Mouse (Mus musculus): Measurements from ENCODE around the gene Col17a1.

Gene Col17a1

DNA sequence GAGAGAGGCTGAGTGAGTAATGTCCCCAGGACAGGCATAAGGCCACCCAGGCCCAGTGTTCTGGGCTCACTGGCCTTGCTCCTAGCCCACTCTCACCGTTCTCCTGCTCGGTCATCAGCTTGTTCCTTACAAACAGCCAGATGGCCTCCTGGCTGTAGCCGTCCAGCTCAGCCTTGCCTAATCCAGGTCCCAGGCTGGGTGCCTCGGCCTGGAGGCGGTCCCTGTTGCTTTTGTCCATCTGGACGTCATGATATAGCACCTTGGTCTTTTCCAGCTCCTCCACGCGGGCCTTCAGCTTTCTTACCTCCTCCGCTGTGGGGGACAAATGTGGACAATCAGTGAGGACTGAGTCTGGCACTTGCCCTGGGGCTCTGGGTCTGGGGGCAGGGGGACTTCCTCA is 23.5 kb downstream of the Col17a1 start:
- no peak for DNase-seq (ENCODE audit: low read depth, low spot score)

DNA sequence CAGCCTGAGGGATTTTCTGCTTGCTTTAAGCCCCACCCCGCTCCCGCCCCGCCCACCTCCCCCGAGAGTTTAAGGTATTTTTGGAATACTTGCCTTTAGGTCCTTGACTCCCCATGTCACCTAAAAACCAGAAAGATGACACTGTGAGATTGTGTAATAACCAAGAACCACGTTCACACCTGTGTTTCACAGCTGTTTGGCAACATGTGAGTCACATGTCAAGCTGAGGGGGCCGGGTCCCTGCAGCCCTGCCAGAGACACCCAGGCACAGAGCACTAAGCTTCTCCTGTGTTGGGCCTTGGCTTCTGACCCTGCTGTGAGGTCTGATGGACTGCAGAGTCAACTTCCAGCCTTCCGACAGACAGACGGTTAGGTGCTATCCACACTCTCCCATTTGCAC is 24.3 kb downstream of the Col17a1 start:
- no peak for DNase-seq (ENCODE audit: low read depth, low spot score)

DNA sequence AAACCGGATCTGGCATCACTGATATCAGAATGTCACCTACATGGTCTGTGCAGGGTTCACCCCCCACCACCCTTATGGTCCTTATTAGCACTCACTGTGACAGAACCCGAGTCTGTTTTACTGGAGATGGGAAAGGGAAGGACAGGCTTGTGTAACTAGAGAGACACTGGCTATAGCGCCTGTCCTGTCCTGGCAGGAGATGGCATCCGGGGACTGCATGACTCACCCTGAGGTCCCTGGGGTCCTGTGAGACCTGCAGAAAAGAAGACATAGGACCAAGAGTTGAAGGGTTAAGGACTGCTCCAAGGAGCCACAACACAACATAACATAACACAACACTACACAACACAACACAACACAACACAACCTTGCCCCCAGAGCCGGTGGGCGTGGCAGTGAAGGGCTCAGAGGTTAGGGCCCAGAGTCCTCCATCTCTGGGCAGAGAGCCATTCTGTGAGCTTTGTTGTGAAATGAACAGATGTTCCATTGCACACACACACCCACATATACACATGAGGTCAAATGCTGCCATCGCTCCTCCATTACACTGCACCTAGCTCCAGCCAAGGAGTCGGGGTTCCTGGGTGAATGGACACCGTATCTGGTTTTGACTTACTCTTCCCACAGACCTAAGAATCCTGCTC is 32.0 kb downstream of the Col17a1 start:
- no peak for DNase-seq (ENCODE audit: low read depth, low spot score)

DNA sequence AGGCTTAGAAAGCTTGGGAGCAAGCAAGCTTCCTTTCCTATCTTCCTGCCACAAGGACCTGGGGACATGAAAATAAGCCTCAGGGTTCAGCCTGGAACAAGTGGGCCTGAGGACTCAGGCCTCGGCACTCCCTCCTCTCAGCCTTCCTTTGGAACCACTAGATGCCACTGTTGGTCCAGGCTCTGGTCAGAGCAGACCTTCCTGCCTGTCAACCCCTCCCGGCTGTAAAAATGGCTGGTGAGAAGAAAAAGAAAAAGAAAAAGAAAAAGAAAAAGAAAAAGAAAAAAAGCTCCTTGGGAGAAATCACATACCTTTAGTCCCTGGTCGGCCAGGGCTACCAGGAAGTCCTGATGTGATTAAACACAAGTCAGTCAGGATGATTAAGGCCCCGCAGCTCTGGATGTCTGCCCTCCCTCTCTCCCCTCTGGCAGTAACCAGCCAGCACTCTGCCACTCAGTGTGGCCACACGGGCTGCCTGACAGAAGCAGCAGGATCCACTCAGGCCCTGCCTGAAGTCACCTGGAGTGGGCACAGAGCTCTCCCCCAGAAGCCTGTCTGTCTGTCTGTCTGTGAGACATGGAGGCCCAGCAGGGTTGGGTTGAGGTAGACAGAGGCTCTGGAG is 32.9 kb downstream of the Col17a1 start:
- DNase-seq (ENCODE audit: low read depth, low spot score) = peak; percentile 64

DNA sequence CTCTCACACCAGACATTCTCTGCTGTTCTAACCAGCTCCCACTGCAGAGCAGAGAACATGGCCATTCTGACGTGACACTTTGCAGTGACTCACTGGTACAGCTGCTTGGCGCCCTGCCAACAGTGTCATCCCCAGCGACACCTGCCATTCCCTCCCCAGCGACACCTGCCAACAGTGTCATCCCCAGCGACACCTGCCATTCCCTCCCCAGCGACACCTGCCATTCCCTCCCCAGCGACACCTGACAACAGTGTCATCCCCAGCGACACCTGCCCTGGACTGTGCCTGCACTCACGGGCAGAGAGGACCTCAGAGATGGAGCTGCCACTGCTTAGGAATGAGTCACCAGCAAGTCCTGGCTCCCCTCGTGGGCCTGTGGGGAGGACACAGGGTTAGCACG is 37.0 kb downstream of the Col17a1 start:
- DNase-seq (ENCODE audit: low read depth, low spot score) = no peak

DNA sequence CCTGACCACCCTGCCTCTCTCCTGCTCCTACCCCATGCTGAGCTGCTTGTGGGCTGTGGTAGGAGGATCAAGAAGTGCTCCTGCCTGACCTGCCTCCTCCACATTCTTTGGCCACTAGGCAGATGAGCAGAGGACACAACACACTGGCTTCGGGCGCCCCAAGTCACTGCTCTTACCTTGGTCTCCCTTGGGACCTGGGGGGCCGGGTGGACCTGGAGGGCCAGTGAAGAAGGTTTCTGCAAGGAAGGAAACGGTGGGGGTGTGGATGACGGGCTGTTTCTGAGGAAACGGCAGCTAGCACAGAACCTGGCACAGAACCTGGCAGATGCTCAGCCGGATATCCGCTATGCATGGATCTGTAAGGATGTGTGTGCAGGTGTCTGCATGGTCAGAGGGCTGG is 38.7 kb downstream of the Col17a1 start:
- DNase-seq (ENCODE audit: low read depth, low spot score) = no peak

DNA sequence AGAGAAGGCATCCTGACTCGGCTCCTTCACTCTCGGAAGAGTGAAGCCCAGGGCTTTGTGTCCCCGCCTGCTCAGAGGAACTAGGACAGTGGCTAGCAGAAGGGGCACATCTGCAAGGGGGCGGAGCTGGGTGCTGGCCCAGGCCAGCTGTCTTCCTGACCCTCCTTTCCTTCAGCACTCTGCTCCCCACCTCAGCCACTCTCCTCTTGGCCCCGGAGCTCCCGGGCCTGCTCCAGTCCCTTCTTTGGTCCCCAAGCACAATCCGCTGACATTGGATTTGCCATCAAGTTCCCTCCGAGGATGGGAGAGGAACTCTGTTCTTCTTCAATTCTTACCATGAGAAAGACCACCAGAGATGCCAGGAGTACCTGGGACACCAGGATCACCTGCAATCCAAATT is 39.6 kb downstream of the Col17a1 start:
- DNase-seq (ENCODE audit: low read depth, low spot score) = no peak

DNA sequence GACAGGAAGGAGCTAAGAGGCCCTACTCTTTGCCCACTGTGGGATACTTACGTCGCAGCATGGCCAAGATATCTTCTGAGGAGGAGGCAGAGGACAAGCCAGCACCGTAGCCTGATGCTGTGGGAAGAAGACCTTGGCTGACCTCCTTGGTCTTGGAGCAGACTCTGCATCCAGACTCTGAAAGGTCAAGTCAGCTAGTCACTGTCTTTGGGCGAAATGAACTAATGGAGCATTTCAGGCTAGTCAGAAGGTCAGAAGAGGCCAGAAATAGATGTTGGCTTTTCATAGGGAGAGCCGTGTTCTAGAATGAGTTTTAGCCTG is 40.8 kb downstream of the Col17a1 start:
- DNase-seq (ENCODE audit: low read depth, low spot score) = peak; percentile 47

DNA sequence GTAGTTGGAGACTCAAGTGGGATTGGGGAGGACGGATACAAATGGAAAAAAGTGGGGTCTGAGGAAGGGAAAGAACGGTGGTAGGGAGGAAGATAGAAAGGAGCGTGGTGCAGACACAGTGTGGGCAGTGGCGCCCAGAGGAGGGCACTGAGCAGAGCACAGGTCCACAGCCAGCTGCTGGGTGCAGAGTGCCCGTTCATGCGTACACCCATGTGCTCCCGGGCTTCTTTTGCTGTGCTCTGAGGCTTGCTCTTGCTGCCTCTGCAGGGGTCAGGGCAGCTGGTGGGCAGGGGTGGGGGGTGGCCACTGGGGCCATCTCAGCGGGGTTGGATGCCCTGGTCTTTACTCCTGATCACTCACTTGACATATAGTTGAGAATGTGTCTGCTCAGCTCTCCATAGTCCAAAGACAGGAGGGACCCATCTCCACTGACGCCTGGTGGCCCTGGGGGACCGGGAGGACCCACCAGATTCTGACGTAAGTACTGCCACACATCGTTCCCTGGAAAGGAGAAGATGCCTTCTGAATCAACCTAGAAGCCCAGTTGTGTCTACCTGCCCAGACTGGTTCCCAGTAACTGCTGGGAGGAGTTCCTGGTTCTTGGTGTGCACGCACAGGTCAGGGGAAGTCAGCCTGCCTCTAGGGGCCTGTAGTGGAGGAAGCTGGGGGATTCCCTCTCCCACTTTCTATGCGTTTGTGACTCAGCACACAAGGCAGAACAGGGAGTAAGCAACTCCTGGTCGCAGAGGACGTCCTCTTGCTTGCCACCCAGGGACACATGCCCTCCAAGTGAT is 41.3 kb downstream of the Col17a1 start:
- DNase-seq (ENCODE audit: low read depth, low spot score) = no peak

DNA sequence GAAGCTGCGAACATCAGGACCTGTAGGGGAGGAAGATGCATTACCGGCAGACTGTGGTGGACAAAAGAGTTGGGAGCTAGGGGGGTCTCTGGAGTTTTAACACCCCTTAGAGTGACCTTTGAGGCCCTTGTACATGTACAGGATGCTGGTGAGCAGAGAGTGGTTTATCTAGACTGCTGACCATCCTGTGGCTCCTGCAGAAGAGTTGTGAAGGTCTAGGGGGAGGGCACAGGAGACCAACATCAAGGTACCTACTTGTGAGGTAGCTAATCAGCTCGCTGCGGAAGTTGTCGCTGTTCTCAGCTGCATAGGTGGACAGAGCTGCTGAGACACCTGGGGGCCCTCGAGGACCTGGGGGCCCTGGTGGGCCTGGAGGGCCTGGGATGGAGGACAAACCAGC is 42.8 kb downstream of the Col17a1 start:
- no peak for DNase-seq (ENCODE audit: low read depth, low spot score)

DNA sequence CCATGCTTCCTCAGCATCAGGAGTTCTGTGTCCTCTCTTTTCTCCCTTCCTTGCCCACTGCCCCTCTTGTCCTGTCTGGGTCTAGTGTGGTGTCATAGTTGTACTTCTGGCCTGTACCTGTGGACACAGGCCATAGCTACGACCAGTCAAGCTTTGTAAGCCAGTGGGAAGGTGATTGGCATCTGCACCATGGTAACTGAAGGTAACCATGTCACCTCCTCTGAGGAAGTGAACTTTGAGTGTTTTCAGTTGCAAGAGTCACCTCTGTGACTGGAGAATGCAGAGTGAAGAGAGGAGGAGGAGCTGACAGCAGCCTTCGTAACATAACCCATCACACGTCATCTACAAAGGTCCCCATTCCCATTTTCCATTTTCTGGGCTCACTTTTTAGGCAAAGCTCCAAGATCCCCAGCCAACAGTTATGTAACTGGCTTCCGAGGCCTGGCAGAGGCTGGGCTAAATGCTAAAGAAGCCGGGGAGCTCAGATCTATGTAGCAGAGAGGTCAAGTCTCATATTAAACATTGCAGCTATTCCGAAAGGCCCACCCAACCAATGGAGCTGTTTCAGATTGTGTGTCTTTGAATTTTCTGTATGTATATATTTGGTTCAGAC is 45.3 kb downstream of the Col17a1 start:
- no peak for DNase-seq (ENCODE audit: low read depth, low spot score)

DNA sequence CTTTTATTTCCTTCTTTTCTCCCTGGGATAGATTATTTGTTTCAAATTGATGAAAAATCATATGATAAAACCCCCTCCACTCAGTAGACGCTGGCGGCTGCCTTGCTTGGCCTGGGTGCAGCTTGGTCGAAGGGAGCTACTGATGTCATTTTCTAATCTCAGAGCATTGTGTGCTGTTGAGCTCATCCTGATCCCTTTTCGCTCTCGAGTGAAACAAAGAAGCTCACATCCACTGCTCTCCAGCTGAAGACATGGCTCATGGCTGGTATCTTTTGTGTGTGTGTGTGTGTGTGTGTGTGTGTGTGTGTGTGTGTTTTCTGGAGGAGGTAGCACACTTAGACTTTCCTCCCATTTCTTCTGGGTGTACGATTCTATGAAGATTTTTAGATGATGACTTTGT is 46.3 kb downstream of the Col17a1 start:
- DNase-seq (ENCODE audit: low read depth, low spot score) = no peak

DNA sequence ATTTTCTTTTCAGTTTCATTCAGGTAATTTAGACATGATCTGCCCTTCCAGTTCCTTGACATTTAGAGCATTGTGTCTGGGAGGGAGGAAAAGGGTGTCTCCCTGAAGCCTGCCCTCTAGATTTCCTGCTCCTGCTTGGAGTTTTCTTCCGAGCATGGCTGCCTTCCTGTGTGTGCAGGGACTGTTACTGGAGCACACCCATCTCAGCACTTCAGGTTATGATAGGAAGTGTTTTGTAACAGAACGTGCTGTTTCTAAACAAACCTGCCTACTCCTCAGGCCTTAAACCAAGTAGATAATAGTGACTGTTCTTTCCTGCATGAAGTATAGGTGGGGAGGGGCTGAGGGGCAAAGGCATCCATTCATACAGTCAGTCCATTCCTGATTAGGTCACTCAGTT is 48.0 kb downstream of the Col17a1 start:
- DNase-seq (ENCODE audit: low read depth, low spot score) = no peak

DNA sequence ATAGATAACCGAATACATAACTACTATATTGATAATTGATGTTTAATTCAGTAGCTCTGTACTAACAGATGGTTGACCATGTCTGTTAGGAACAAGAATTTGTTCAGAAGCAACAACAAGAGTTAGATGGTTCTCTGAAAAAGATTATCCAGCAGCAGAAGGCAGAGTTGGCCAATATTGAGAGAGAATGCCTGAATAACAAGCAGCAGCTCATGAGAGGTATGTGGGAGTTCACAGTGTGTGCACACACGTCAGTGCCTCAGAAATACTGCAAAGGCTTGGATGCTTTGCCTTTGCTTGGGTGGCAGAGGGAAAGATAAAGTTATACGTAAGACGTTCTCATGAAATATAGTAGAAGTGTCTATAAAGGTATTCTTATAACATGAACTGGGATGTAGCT is 56.5 kb downstream of the Col17a1 start:
- no peak for DNase-seq (ENCODE audit: low read depth, low spot score)

DNA sequence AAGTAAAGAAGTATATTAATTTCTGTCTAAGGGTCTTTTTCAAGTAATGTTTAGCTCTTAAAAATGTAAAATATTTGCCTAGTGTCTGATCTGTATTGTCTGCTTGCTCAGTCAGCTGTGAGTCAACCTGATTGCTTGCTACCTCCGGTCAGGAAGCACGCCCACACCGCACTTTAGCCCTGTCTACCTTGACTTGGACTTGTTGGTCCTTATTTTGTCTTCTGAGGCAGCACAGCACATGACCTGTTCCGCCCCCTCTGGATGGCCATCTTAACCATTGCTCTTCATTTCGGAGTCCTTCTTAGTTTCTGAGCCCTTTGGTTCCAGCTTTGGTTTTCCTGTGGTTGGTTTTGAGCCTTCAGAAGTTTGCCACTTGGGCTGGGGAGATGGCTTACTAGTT is 60.1 kb downstream of the Col17a1 start:
- DNase-seq (ENCODE audit: low read depth, low spot score) = no peak

DNA sequence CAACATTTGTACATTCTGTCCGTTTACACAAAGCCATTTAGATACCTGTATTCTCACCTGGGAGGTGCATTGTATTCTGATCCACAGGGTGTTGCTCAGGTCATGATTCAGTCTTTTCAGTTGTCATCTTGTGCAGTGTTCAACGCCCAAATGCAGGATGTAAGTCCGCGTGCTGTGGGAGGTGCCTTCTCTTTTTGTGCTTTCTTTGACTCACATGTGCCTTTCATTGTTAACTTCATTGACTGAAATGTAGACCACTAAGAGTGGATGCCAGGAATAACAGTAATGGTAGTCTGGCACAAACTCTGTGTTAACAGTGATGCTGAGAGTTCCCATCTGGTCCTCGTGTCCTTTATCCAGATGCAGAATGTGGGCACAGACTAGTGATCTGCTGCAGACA is 61.5 kb downstream of the Col17a1 start:
- DNase-seq (ENCODE audit: low read depth, low spot score) = no peak

DNA sequence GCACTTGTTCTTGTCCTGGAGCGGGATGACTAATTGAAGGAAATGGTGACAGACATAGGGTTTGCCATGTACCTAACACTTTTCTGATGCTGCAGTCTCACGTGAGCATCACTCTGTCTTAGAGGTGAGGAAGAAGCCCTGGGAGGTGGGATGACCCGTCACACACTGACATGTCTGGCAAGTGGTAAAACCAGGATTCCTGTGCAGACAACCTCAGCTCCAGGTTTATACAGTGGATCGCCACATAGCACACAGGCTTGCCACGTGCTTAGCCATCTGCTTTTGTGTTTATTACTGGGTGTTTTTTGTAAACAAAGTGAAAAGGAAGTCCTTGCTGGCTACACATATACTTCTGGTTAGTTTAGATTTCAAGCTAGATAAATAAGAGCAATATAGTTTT is 62.8 kb downstream of the Col17a1 start:
- no peak for DNase-seq (ENCODE audit: low read depth, low spot score)

DNA sequence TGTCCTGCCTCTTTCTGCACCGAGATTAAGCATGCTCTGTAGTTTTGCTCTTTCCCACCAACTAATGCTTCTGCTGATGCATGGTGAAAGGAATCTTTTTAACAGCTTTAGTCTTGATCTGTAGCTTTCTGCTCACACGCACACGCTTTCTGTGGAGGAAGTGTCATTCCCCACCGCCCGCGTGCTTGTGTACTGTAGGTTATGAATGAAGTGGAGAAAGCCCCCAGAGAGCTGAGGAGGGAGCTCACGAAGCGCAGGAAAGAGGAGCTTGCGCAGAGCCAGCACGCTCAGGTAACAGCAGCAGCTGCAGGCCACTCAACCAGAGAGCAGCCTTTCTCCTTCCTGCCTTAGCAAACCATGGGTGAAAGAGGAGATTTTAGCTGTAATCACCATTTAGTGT is 64.4 kb downstream of the Col17a1 start:
- DNase-seq (ENCODE audit: low read depth, low spot score) = no peak

DNA sequence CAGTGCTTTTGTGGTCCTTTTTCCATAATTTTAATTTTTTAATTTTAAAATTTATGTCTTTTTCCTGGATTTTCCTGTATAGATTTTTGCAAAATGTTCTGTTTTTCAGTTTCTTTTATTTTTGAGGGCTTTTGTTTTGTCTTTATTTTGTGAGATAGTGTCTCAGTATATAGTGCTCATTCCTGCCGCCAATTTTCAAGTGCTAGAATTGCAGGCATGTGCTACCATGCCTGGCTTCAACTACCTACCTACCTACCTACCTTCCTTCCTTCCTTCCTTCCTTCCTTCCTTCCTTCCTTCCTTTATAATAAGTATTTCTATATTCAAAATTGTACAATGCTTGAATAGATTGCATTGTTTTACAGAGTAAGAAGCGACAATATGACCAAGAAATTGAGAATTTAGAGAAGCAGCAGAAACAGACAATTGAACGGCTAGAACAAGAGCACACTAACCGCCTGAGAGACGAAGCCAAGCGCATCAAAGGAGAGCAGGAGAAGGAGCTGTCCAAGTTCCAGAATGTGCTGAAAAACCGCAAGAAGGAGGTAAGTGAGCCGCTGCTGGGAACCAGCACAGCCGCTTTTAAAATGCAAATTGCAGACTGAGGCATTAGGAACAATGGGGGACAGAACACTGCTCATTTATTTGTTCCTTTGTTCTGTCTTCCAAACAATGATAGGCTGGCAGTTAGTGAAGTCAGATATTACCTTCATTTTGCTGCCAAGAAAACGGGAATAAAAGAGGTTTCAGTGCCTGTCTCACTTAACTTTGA is 66.8 kb downstream of the Col17a1 start:
- DNase-seq (ENCODE audit: low read depth, low spot score) = no peak

DNA sequence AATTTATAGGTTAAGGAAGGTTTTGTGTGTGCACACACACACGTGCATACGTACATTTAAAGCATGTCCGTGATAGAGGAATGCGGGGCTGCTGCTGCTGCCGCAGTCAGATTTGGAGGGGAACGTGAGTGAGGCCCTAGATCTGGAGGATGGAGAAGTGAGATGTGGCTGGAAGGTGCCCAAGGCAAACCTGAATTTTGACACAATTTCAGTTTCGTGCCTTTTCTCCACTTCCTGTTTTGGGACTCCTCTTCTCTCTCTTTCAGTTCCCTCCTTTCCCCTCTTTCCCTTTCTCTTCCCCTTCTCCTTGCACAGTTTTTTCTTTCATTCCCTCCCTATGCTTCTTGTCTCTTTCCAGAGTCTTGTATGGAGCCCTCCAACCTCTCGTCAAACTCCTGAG is 70.4 kb downstream of the Col17a1 start:
- DNase-seq (ENCODE audit: low read depth, low spot score) = no peak

DNA sequence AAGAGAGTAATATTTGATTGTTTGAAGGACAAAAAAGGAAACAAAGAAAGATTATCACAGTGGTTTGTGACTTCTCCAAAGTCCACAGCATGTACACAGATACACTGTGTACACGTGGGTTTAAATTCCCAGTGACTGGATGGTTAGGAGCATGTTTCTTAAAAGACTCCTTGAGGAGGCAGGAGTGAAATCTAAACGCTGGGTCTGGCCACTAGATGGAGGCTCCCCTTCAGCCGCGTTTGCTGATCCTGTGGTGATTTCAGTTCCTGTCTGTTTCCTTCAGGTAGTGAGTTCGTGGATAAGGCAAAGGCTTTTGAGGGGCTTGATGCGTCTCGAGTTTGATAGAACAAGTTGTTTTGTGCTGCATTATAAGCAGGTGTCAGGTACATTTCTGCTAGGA is 78.5 kb downstream of the Col17a1 start:
- no peak for DNase-seq (ENCODE audit: low read depth, low spot score)

DNA sequence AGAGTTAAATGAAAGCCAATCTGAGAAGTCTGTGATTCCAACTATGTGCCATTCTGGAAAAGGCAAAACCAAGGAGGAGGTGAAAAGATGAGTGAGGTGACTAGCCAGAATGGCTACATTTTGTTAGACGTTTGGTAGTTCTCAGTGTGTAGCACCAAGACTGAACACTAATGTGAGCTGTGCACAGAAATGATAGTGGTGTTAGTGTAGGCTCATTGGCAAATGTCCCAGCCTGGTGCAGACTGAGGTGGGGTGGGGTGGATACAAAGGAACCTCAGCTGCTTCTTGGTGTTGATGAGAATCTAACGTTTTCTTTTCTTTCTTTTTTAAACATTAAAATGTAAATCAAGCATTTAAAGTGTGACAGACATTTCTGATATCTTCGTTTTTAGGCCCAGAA is 83.4 kb downstream of the Col17a1 start:
- DNase-seq (ENCODE audit: low read depth, low spot score) = no peak
